Mouse (Mus musculus) heart, postnatal 14 days (tissue): Measurements from ENCODE around the gene Jazf1. TPM values are rescaled to one million over a fixed set of nuclear protein-coding genes. Genes with fewer than 3 reads are reported as not detected.

Source experiments
- DNase-seq, 2 experiments: peaks; one replicate each; pipeline ENCODE4 v3.0.0; 2021 to 2022
- intact Hi-C: fragments of 180-260 bp; cut with DNase I; formaldehyde crosslinking; loops from one replicate; pipeline ENCODE4 v1.15.1; 2025
- long read RNA-seq, 2 experiments: library from polyadenylated mRNA; stranded (forward); transcript quantifications; one replicate each; pipeline ENCODE4 v2.0.0; 2021
- total RNA-seq, 2 experiments: library from RNA; stranded (reverse); gene quantifications; 2 replicates each; pipeline ENCODE4 v1.2.3; 2021

Jazf1 gene
- total RNA-seq, result 1 to 10 TPM; 5.0 TPM
- long read RNA-seq, experiment 1, partial matches to known transcripts, result 0 of 6 reads
- long read RNA-seq, experiment 1, other reads (novel, unspliced or antisense), result 2 of 6 reads
- long read RNA-seq, experiment 2, partial matches to known transcripts, result 0 of 4 reads
- long read RNA-seq, experiment 2, other reads (novel, unspliced or antisense), result 1 of 4 reads

- intact Hi-C loops, result loop anchor here (5.0 kb wide), 1 partner anchor 74 kb away; no protein-coding TSS in a partner anchor
- peak; percentile 69 to 75 for DNase-seq
Measured at GRCm38 (mm10) chr6:53067989-53068874, at the start of gene Jazf1. Gene Jazf1, minus strand, starts transcription at chr6:53068631.

- DNase-seq, result no peak
Measured at GRCm38 (mm10) chr6:53117855-53118254, 49.4 kb upstream of the Jazf1 start.

GRCm38 (mm10) chr6:53086879-53087278 is 18.4 kb upstream of the Jazf1 start:
- intact Hi-C loops, result no loop called here
- DNase-seq, result no peak

More at GRCm38 (mm10) chr6:53117855-53118254, 49.4 kb upstream of the Jazf1 start:
- intact Hi-C loops, result no loop called here

GRCm38 (mm10) chr6:53081241-53081640 is 12.8 kb upstream of the Jazf1 start:
- intact Hi-C loops, result no loop called here
- DNase-seq, result no peak

- intact Hi-C loops, result no loop called here
Measured at GRCm38 (mm10) chr6:53078671-53079070, 10.2 kb upstream of the Jazf1 start.

GRCm38 (mm10) chr6:53071732-53072131 is 3.3 kb upstream of the Jazf1 start:
- no peak for DNase-seq
- intact Hi-C loops, result no loop called here

More at GRCm38 (mm10) chr6:53078671-53079070, 10.2 kb upstream of the Jazf1 start:
- DNase-seq, result peak; percentile 49 to 64

- DNase-seq, result peak in 1 of 2 experiments; percentile 10
- intact Hi-C loops, result loop anchor here (5.0 kb wide), 1 partner anchor 72 kb away; no protein-coding TSS in a partner anchor
Measured at GRCm38 (mm10) chr6:53069976-53070575, 1.6 kb upstream of the Jazf1 start.

- intact Hi-C loops, result loop anchor here (5.0 kb wide), 1 partner anchor 73 kb away; no protein-coding TSS in a partner anchor
- DNase-seq, result no peak
Measured at GRCm38 (mm10) chr6:53068875-53069178, 396 bp upstream of the Jazf1 start.

GRCm38 (mm10) chr6:53067446-53067988 is 914 bp downstream of the Jazf1 start:
- no peak for DNase-seq
- intact Hi-C loops, result loop anchor here (5.0 kb wide), 1 partner anchor 75 kb away; no protein-coding TSS in a partner anchor

GRCm38 (mm10) chr6:53066978-53067377 is 1.5 kb downstream of the Jazf1 start:
- intact Hi-C loops, result loop anchor here (5.0 kb wide), 1 partner anchor 75 kb away; no protein-coding TSS in a partner anchor
- no peak for DNase-seq

GRCm38 (mm10) chr6:53064070-53064469 is 4.4 kb downstream of the Jazf1 start:
- DNase-seq, result no peak
- intact Hi-C loops, result no loop called here

- no peak for DNase-seq
- intact Hi-C loops, result loop anchor here (5.0 kb wide), 1 partner anchor 82 kb away; no protein-coding TSS in a partner anchor
Measured at GRCm38 (mm10) chr6:53054909-53055308, 13.5 kb downstream of the Jazf1 start.

GRCm38 (mm10) chr6:53045501-53045900 is 22.9 kb downstream of the Jazf1 start:
- intact Hi-C loops, result no loop called here
- DNase-seq, result no peak

- intact Hi-C loops, result no loop called here
- no peak for DNase-seq
Measured at GRCm38 (mm10) chr6:53038176-53038575, 30.3 kb downstream of the Jazf1 start.

- intact Hi-C loops, result loop anchor here (5.0 kb wide), 1 partner anchor 103 kb away; no protein-coding TSS in a partner anchor
Measured at GRCm38 (mm10) chr6:53034362-53035011, 33.9 kb downstream of the Jazf1 start.

GRCm38 (mm10) chr6:53032730-53033484 is 35.5 kb downstream of the Jazf1 start:
- intact Hi-C loops, result loop anchor here (5.0 kb wide), 1 partner anchor 104 kb away; no protein-coding TSS in a partner anchor
- DNase-seq, result peak; percentile 9 to 48

More at GRCm38 (mm10) chr6:53034362-53035011, 33.9 kb downstream of the Jazf1 start:
- DNase-seq, result no peak

GRCm38 (mm10) chr6:53022069-53022468 is 46.4 kb downstream of the Jazf1 start:
- intact Hi-C loops, result no loop called here
- DNase-seq, result no peak

- DNase-seq, result no peak
- intact Hi-C loops, result no loop called here
Measured at GRCm38 (mm10) chr6:53021081-53021480, 47.4 kb downstream of the Jazf1 start.
